21 mouse cellular contexts compared by ENCODE assay signal in the genomic region with DNA sequence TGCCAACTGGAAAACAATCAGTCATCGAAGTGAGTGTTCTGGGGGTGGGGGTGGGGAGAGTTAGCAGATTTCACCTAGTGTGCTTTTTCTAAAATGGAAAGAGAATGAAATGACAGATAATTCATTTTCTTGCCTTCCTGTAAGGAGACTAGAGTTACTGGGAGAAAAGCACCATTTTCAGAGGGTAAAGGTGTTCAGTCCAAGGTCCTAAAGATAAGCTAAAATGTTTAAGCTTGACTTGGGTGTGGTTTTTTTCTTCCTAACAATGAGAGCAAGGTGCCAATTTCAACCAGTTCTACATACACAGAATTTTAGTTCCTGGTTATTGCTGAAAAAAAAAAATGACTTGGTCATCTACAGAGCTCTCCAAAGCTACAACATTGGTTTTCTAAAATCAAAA.
"Had no signal": no experiment of that assay in that cellular context is flagged by ENCODE, and none has a peak within 500 bp of the region (broad histone marks: within the 10 kb centered on the region; RNA-seq: fewer than 3 reads in every experiment).

No protein-coding gene starts in this region.

- H3K27me3 ChIP-seq: heart, embryonic 12.5 days; hindbrain, embryonic 12.5 days; limb, embryonic 12.5 days had no signal

- H3K4me2 ChIP-seq: heart, embryonic 12.5 days; hindbrain, embryonic 12.5 days; hindbrain, embryonic 14.5 days; limb, embryonic 12.5 days had no signal

- H3K4me1 ChIP-seq: heart, embryonic 10.5 days; heart, embryonic 12.5 days; hindbrain, embryonic 10.5 days; hindbrain, embryonic 12.5 days; limb, embryonic 12.5 days had no signal

- H3K36me3 ChIP-seq: heart, embryonic 10.5 days; heart, embryonic 12.5 days; hindbrain, embryonic 10.5 days; hindbrain, embryonic 12.5 days; limb, embryonic 10.5 days; limb, embryonic 12.5 days had no signal

- DNase-seq: gastrocnemius, adult 2 months; gastrocnemius, postnatal 10 days; gastrocnemius, postnatal 25 days; heart, adult 18-20 months; heart, postnatal 10 days; heart, postnatal 4 days; kidney, adult 18-20 months; kidney, adult 8-10 months; kidney, postnatal 10 days; kidney, postnatal 25 days; kidney, postnatal 4 days; liver had no signal

- H3K9ac ChIP-seq: heart, embryonic 12.5 days; hindbrain, embryonic 12.5 days; hindbrain, embryonic 14.5 days; limb, embryonic 12.5 days had no signal

- H3K4me3 ChIP-seq: gastrocnemius, adult 2 months; heart, embryonic 10.5 days; heart, embryonic 12.5 days; hindbrain, embryonic 10.5 days; hindbrain, embryonic 12.5 days; layer of hippocampus, adult 2 months; left cerebral cortex, adult 2 months; limb, embryonic 10.5 days; limb, embryonic 12.5 days had no signal

- H3K27ac ChIP-seq: gastrocnemius, adult 2 months; heart, embryonic 10.5 days; hindbrain, embryonic 10.5 days; hindbrain, embryonic 12.5 days; hindbrain, embryonic 14.5 days; layer of hippocampus, adult 2 months; left cerebral cortex, adult 2 months; limb, embryonic 10.5 days; limb, embryonic 12.5 days had no signal

- H3K9me3 ChIP-seq: heart, embryonic 10.5 days; heart, embryonic 12.5 days; hindbrain, embryonic 10.5 days; hindbrain, embryonic 12.5 days; limb, embryonic 10.5 days; limb, embryonic 12.5 days had no signal
